Mouse (Mus musculus): ENCODE data around the gene Hpse2. TPM values are rescaled to one million over a fixed set of nuclear protein-coding genes. Genes with fewer than 3 reads are reported as not detected.

Hpse2 gene
- total RNA-seq, 1 experiment from 2014 or later = not detected

GRCm38 (mm10) chr19:42876563-42876962 lies 511.6 kb downstream of the Hpse2 start:
- no peak for ATAC-seq (replicated peaks; ENCODE audit: low read depth, poor library complexity, severe bottlenecking)

- ATAC-seq (replicated peaks; ENCODE audit: low read depth, poor library complexity, severe bottlenecking) = no peak
These were observed 518.3 kb downstream of the Hpse2 start for GRCm38 (mm10) chr19:42869663-42870530.

DNA sequence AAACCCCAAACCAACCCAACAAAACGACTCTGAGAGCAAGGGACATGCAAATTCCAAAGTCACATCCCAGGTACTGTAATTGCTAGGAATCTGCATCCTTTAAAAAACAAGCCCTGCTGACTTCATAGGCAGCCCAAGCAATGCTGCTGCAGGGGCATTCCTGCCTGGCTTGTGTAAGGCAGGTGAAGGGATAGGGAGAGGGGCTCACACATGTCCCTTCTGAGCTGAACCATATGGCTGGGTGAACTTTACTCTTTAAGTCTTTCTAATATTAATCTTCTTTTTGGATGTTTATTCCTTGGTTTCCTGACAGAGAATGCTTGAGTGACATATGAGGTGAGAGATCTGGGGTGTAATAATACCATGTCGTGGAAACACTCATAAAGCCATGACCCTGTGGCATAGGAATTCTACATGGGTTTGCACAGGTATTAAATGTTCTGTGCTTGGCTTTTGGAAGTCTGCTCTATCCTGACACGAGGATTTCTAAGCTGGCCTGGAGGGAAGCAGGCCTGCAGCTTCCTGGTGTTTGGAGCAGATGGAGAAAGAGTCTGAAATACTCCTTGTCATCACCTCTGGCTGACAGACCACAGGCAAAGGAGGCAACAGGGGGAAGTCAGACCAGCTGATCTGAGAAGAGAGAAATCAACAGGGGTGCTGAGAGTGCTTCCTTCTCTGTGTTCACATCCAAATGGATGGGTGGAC lies 519.0 kb downstream of the Hpse2 start:
- ATAC-seq (replicated peaks; ENCODE audit: low read depth, poor library complexity, severe bottlenecking) = no peak

DNA sequence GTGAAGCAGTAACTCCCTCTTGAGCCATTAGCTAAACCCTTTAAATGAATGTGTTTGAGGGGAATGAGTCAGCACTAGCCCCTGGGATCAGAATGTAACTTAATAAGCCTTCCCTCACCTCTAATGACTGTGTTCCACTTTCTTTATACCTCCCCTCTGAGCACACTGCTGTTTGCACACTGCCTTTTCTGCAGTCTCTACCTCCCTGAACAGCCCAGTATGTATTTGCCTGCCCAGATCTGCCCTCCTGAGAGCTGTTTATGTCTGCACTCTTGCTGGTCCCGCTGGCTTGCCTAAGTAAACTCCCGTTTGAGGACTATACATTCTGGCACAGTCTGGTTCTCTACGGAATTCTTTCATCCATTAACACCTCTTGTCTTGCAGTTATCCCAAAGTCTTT lies 525.1 kb downstream of the Hpse2 start:
- no peak for ATAC-seq (replicated peaks; ENCODE audit: low read depth, poor library complexity, severe bottlenecking)

- ATAC-seq (replicated peaks; ENCODE audit: low read depth, poor library complexity, severe bottlenecking) = no peak
These were observed 531.1 kb downstream of the Hpse2 start for GRCm38 (mm10) chr19:42857096-42857495.

GRCm38 (mm10) chr19:42855649-42856048 lies 532.5 kb downstream of the Hpse2 start:
- ATAC-seq (replicated peaks; ENCODE audit: low read depth, poor library complexity, severe bottlenecking) = no peak

DNA sequence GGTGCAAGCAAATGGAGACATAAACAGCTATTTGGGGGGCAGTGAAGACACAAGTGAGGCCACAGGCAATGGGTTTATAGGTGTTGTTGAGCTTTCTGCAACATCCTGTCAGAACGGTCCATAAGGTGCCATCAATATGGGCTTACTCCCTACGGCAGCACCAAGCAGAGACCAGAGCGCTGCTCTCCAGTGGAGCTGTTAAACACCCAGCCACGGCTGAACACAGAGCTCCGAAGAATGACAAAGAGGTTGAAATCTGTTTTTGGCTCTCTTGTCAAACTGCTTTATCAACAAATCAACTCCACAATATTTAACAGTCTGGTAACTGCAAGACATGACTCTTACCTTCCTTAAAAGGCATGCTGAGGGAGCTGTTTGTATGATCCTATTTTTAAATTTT lies 537.7 kb downstream of the Hpse2 start:
- ATAC-seq (replicated peaks; ENCODE audit: low read depth, poor library complexity, severe bottlenecking) = no peak

- ATAC-seq (replicated peaks; ENCODE audit: low read depth, poor library complexity, severe bottlenecking) = peak; percentile 54; the same call in 1 of the 2 replicates
These were observed 548.4 kb downstream of the Hpse2 start for GRCm38 (mm10) chr19:42839621-42840294.

DNA sequence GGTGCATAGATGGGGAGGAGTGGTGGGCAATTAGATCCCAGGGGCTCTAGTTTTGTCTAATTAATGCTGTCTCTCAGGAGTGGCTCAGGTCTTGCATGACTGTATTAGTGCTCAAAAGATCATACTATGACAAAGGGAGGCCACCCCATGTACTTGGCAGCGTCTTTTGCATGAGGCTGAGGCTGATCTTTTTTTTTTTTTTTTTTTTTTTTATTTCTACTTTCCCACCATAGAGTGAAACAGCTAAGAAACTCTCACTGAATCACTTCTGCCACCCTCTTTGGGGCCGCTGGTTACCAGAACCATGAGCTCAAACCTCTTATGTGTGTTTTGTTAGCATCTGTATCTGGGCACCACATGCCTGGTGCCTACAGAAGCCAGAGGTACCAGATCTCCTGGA lies 549.0 kb downstream of the Hpse2 start:
- ATAC-seq (replicated peaks; ENCODE audit: low read depth, poor library complexity, severe bottlenecking) = no peak

DNA sequence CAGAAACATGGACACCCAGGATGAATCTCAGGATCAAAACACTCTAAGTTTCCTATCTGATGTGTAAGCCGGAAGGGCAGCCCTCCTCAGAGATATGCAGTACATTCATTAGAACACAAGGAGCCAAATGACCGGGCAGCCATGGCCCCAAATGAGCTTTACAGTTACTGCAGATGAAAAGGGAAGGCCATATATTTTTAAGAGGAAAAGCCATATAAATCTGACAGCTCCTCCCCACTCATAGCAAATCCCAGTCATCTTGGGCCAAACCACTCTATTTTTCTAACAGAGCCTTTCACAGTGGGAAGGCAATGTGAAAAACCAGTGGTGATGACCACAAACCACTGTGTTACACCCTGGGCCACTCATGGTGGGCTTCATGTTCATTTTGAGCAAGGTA lies 549.9 kb downstream of the Hpse2 start:
- ATAC-seq (replicated peaks; ENCODE audit: low read depth, poor library complexity, severe bottlenecking) = no peak

- ATAC-seq (replicated peaks; ENCODE audit: low read depth, poor library complexity, severe bottlenecking) = no peak
These were observed 550.6 kb downstream of the Hpse2 start for GRCm38 (mm10) chr19:42837591-42837990.

- no peak for ATAC-seq (replicated peaks; ENCODE audit: low read depth, poor library complexity, severe bottlenecking)
These were observed 555.0 kb downstream of the Hpse2 start for GRCm38 (mm10) chr19:42833126-42833525.

DNA sequence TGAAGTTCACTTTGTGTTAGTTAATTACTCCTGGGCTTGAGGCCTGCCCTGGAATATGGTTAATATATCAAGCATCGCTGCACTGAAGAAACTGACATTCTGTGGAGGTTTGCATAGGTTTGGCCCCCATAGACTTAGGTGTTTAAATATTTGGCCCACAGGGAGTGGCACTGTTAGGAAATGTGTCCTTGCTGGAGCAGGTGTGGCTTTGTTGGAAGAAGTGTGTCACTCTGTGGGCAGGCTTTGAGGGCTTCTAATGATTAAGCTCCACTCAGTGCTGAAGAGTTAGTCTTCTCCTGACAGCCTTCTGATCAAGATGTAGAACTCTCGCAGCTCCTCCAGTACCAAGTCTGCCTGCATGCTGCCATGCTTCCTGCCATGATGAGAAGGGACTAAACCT lies 555.9 kb downstream of the Hpse2 start:
- ATAC-seq (replicated peaks; ENCODE audit: low read depth, poor library complexity, severe bottlenecking) = no peak

DNA sequence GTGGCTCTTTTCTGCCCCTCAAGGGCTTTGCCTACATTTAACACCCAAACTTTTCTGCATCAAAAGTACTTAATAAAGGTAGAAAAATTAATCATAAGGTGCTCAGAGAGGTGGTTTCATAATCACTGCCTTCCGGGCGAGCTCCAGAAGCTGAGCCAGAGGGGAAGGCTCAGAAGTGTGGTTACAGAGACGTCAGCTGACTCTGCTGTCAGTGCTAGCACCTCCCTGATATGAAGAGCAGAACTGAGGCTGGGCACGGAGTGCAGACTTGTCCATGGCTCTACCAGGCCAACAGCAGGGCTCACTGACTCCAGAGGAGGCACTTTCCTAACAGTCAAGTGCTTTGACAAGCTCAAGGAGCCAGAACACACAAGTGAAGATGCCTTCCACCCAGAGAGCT lies 559.0 kb downstream of the Hpse2 start:
- peak; percentile 63; the same call in 1 of the 2 replicates for ATAC-seq (replicated peaks; ENCODE audit: low read depth, poor library complexity, severe bottlenecking)

DNA sequence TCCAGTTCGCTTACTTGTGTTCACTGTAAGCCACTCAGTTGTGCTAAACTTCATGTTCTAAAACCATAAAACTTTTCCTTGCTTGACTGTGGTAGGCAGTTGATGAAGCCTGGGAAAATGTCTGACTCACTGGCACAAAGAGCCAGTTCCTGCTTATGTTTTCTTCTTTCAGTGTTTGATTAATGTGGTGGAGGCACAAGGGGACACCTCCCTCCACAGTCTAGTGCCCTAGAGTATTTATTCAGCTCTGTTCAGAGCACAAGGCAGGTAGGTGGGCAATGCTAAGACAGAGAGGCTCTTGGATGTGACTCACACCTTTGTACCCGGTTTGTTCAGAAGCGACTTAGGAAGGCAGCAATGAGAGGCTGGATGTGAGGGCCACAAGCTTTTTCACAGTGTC lies 560.3 kb downstream of the Hpse2 start:
- ATAC-seq (replicated peaks; ENCODE audit: low read depth, poor library complexity, severe bottlenecking) = no peak

DNA sequence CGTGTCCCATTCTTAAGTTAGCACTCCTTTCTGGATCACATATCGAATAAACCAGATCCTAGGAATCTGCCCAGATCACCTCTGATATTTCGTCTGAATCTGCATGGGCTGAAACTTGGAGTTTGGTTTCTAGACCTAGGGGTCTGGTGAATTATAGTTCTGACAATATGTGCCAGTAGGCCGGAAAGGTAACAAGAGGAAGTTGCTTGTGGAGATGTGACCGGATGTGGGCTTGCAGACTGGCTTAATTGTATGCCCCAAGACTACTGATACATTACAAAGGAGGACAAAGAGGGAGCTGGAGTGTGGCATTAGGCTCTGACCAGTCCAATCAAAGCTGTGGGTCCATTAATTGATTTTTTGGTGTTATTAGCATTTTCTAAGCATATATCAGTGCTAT lies 568.0 kb downstream of the Hpse2 start:
- ATAC-seq (replicated peaks; ENCODE audit: low read depth, poor library complexity, severe bottlenecking) = no peak

DNA sequence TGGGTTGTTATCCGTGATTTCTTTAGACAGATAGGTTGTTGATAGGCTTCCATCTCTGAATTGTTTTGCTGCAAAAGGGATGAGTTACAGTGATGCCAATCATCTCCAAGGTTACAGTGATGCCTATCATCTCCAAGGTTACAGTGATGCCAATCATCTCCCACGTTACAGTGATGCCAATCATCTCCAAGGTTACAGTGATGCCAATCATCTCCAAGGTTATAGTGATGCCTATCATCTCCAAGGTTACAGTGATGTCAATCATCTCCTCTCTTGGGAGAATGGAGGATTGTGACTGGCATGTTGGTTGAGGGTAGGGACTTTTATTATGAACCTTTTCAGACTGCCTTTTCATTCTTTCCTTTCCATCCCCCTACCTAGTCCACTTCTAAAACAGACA lies 570.4 kb downstream of the Hpse2 start:
- no peak for ATAC-seq (replicated peaks; ENCODE audit: low read depth, poor library complexity, severe bottlenecking)

DNA sequence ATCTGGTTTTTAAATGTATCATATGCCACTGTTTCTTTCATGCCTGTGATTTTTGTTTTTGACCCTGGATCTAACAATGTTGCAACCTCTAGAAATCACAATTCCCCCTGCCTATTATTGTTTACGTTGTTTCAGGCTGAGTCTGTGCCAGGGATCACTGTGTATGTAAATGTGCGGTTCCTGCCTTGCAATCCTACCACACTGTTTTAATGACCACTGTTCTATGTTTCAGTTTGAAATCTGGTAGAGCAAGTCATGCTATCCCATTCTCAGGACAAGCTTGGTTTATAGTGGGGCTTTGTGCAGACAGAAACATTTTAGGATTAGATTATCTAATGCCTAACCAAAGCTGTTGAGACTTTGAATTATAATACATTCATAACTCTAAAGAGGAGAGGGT lies 571.9 kb downstream of the Hpse2 start:
- no peak for ATAC-seq (replicated peaks; ENCODE audit: low read depth, poor library complexity, severe bottlenecking)

- ATAC-seq (replicated peaks; ENCODE audit: low read depth, poor library complexity, severe bottlenecking) = no peak
These were observed 578.0 kb downstream of the Hpse2 start for GRCm38 (mm10) chr19:42810140-42810539.

DNA sequence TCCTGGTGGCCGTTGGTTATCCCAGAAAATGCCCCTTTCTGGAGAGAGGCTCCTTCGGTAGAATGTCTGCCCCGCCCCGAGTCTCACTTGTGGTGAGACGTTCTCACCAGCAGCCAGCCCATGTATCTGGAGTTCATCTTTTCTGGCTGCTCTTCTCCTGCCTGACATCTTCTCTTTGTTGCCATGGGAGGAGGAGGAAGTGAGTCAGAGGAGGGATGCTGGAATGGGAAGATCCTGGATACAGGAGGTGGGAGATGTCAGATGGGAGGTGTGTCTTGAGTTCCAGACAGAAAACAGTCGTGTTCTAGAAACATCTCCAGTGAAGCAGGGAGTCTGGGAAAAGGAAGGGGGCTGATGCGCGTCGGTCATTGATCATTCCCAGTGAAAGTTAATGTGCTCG lies 578.7 kb downstream of the Hpse2 start:
- no peak for ATAC-seq (replicated peaks; ENCODE audit: low read depth, poor library complexity, severe bottlenecking)

DNA sequence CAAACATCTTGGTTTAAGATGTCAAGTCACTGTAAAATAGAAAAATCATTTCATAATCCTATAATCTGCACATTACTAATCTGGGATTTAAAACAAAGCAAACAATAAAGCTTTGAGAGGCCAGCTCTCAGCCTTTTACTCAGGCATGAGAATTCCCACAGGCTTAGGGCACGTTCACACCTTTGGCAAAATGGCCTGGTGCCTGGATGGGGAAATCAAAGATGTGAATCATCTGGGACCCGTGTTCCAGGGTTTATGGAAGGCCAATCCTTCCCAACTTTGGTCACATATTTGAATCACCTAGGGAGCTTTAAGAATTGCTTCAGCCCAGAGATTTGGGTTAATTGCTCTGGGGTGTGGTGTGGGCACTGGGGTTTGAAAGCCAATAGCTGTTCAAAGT lies 590.3 kb downstream of the Hpse2 start:
- ATAC-seq (replicated peaks; ENCODE audit: low read depth, poor library complexity, severe bottlenecking) = no peak
